Mouse (Mus musculus): Measurements from ENCODE around the gene Agbl4. TPM values are rescaled to one million over a fixed set of nuclear protein-coding genes. Genes with fewer than 3 reads are reported as not detected.

Agbl4 gene
- total RNA-seq, 1 experiment = not detected

GRCm38 (mm10) chr4:111475374-111475971, 1078.0 kb downstream of the Agbl4 start:
- Histone ChIP-seq H3K4me3 (ENCODE audit: insufficient read depth in 1 of 2, low read depth in 1 of 2, low read length in 2 of 2, poor library complexity in 1 of 2, severe bottlenecking in 1 of 2) (no peak overlapping the region), H3K27ac (ENCODE audit: insufficient read depth, low read depth, low read length, poor library complexity, severe bottlenecking) (no peak overlapping the region), H3K9me3 (ENCODE audit: control insufficient read depth, insufficient read depth, low read depth, low read length) (no peaks in the 10 kb centered on the region), H3K36me3 (ENCODE audit: control insufficient read depth, insufficient read depth, low read length, poor library complexity, severe bottlenecking) (no peaks in the 10 kb centered on the region), H3K9ac (ENCODE audit: insufficient read depth, low read depth, low read length, poor library complexity, severe bottlenecking) (no peak overlapping the region), H3K4me1 (ENCODE audit: control insufficient read depth in 2 of 2, insufficient read depth in 2 of 2, low read length in 2 of 2, poor library complexity in 1 of 2) (peaks cover 0 to 5% of the 10 kb centered on the region in 2 experiments; a peak in 1 of 4 replicates)
- no peak for DNase-seq (ENCODE audit: low read depth, low spot score)
- in situ Hi-C loops (cut with MboI; ENCODE audit: low sequenced_read_pairs in 2 of 2, unreplicated experiment in 2 of 2) = no loop called here
- TF ChIP-seq HCFC1 (IDR thresholded peaks at IDR 0.05; ENCODE audit: borderline replicate concordance, insufficient read depth, low read length) (no peak), ZNF384 (IDR thresholded peaks at IDR 0.05; ENCODE audit: low read depth, low read length) (no peak), CHD2 (IDR thresholded peaks at IDR 0.05; ENCODE audit: low read depth, low read length) (no peak), MAFK (IDR thresholded peaks at IDR 0.05; ENCODE audit: insufficient read depth, low read depth, low read length) (no peak), ZC3H11A (IDR thresholded peaks at IDR 0.05; ENCODE audit: borderline replicate concordance, low read depth, low read length) (no peak)

- DNase-seq (ENCODE audit: low read depth, low spot score) = no peak
- in situ Hi-C loops (cut with MboI; ENCODE audit: low sequenced_read_pairs in 2 of 2, unreplicated experiment in 2 of 2) = no loop called here
- H3K4me1 ChIP-seq (ENCODE audit: control insufficient read depth in 2 of 2, insufficient read depth in 2 of 2, low read length in 2 of 2, poor library complexity in 1 of 2) = peaks cover 0 to 5% of the 10 kb centered on the region in 2 experiments; a peak in 1 of 4 replicates
These were observed 1080.0 kb downstream of the Agbl4 start for GRCm38 (mm10) chr4:111477507-111477906.

GRCm38 (mm10) chr4:111483499-111483898, 1086.0 kb downstream of the Agbl4 start:
- Histone ChIP-seq H3K9ac (ENCODE audit: insufficient read depth, low read depth, low read length, poor library complexity, severe bottlenecking) (no peak overlapping the region), H3K27ac (ENCODE audit: insufficient read depth, low read depth, low read length, poor library complexity, severe bottlenecking) (no peak overlapping the region), H3K9me3 (ENCODE audit: control insufficient read depth, insufficient read depth, low read depth, low read length) (no peaks in the 10 kb centered on the region), H3K36me3 (ENCODE audit: control insufficient read depth, insufficient read depth, low read length, poor library complexity, severe bottlenecking) (no peaks in the 10 kb centered on the region), H3K4me3 (ENCODE audit: insufficient read depth in 1 of 2, low read depth in 1 of 2, low read length in 2 of 2, poor library complexity in 1 of 2, severe bottlenecking in 1 of 2) (no peak overlapping the region), H3K4me1 (ENCODE audit: control insufficient read depth in 2 of 2, insufficient read depth in 2 of 2, low read length in 2 of 2, poor library complexity in 1 of 2) (peaks cover 0 to 3% of the 10 kb centered on the region in 2 experiments; a peak in 1 of 4 replicates)
- no peak for DNase-seq (ENCODE audit: low read depth, low spot score)
- TF ChIP-seq ZNF384 (IDR thresholded peaks at IDR 0.05; ENCODE audit: low read depth, low read length) = no peak
- no peak for TF ChIP-seq ZC3H11A (IDR thresholded peaks at IDR 0.05; ENCODE audit: borderline replicate concordance, low read depth, low read length)
- no peak for TF ChIP-seq CHD2 (IDR thresholded peaks at IDR 0.05; ENCODE audit: low read depth, low read length)
- no peak for TF ChIP-seq MAFK (IDR thresholded peaks at IDR 0.05; ENCODE audit: insufficient read depth, low read depth, low read length)
- no peak for TF ChIP-seq HCFC1 (IDR thresholded peaks at IDR 0.05; ENCODE audit: borderline replicate concordance, insufficient read depth, low read length)
- in situ Hi-C loops (cut with MboI; ENCODE audit: low sequenced_read_pairs in 2 of 2, unreplicated experiment in 2 of 2) = no loop called here

More at GRCm38 (mm10) chr4:111477507-111477906, 1080.0 kb downstream of the Agbl4 start:
- H3K9ac ChIP-seq (ENCODE audit: insufficient read depth, low read depth, low read length, poor library complexity, severe bottlenecking) = no peak overlapping the region
- TF ChIP-seq HCFC1 (IDR thresholded peaks at IDR 0.05; ENCODE audit: borderline replicate concordance, insufficient read depth, low read length) (no peak), CHD2 (IDR thresholded peaks at IDR 0.05; ENCODE audit: low read depth, low read length) (no peak), ZNF384 (IDR thresholded peaks at IDR 0.05; ENCODE audit: low read depth, low read length) (no peak), MAFK (IDR thresholded peaks at IDR 0.05; ENCODE audit: insufficient read depth, low read depth, low read length) (no peak), ZC3H11A (IDR thresholded peaks at IDR 0.05; ENCODE audit: borderline replicate concordance, low read depth, low read length) (no peak)
- no peak overlapping the region for H3K27ac ChIP-seq (ENCODE audit: insufficient read depth, low read depth, low read length, poor library complexity, severe bottlenecking)
- H3K4me3 ChIP-seq (ENCODE audit: insufficient read depth in 1 of 2, low read depth in 1 of 2, low read length in 2 of 2, poor library complexity in 1 of 2, severe bottlenecking in 1 of 2) = no peak overlapping the region
- no peaks in the 10 kb centered on the region for H3K9me3 ChIP-seq (ENCODE audit: control insufficient read depth, insufficient read depth, low read depth, low read length)
- H3K36me3 ChIP-seq (ENCODE audit: control insufficient read depth, insufficient read depth, low read length, poor library complexity, severe bottlenecking) = no peaks in the 10 kb centered on the region

- Histone ChIP-seq H3K27ac (ENCODE audit: insufficient read depth, low read depth, low read length, poor library complexity, severe bottlenecking) (no peak overlapping the region), H3K4me3 (ENCODE audit: insufficient read depth in 1 of 2, low read depth in 1 of 2, low read length in 2 of 2, poor library complexity in 1 of 2, severe bottlenecking in 1 of 2) (no peak overlapping the region), H3K4me1 (ENCODE audit: control insufficient read depth in 2 of 2, insufficient read depth in 2 of 2, low read length in 2 of 2, poor library complexity in 1 of 2) (no peaks in the 10 kb centered on the region; a peak in 1 of 4 replicates), H3K9me3 (ENCODE audit: control insufficient read depth, insufficient read depth, low read depth, low read length) (no peaks in the 10 kb centered on the region), H3K9ac (ENCODE audit: insufficient read depth, low read depth, low read length, poor library complexity, severe bottlenecking) (no peak overlapping the region), H3K36me3 (ENCODE audit: control insufficient read depth, insufficient read depth, low read length, poor library complexity, severe bottlenecking) (no peaks in the 10 kb centered on the region)
- in situ Hi-C loops (cut with MboI; ENCODE audit: low sequenced_read_pairs in 2 of 2, unreplicated experiment in 2 of 2) = no loop called here
- TF ChIP-seq MAFK (IDR thresholded peaks at IDR 0.05; ENCODE audit: insufficient read depth, low read depth, low read length) (no peak), CHD2 (IDR thresholded peaks at IDR 0.05; ENCODE audit: low read depth, low read length) (no peak), ZC3H11A (IDR thresholded peaks at IDR 0.05; ENCODE audit: borderline replicate concordance, low read depth, low read length) (no peak), HCFC1 (IDR thresholded peaks at IDR 0.05; ENCODE audit: borderline replicate concordance, insufficient read depth, low read length) (no peak), ZNF384 (IDR thresholded peaks at IDR 0.05; ENCODE audit: low read depth, low read length) (no peak)
- DNase-seq (ENCODE audit: low read depth, low spot score) = no peak
These were observed 1087.7 kb downstream of the Agbl4 start for GRCm38 (mm10) chr4:111485189-111485588.

Measured in ES-E14 (cell line).